Mouse (Mus musculus): ENCODE results near the gene Dennd1a.

Dennd1a gene

DNA sequence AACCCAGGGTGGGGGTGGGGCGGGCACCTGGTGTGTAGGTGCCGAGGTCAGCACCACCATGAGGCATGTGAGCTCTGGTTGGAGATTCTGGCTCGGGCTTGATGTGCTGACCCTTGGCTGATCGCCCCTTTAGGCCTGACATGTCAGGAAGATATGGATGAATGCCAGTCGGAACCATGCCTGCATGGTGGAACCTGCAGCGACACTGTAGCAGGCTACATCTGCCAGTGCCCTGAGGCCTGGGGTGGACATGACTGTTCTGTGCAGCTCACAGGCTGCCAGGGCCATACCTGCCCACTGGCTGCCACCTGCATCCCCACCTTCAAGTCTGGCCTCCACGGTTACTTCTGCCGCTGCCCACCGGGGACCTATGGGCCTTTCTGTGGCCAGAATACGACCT, 497.2 kb downstream of the Dennd1a start:
- no peak for ATAC-seq (ENCODE audit: insufficient number of reproducible peaks, low FRiP score, low TSS enrichment)

DNA sequence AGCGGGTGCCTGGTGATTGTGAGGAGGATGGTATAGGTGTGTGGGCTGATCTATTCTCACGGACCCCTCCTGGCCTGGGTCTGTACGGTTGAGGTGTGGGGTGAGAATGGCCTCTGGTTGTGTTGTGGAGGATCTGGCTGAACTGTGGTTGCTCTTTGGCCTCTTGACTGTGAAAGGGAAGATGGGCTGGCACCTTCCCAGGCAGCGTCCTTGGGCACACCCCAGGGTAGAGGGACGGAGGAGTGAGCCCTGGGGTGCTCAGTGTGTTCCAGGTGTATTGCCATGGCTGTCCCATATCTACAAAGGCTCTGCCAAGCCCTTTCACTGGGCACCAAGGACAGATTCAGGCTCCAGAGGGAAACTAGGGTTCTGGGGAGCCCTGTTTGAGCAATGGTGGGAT, 498.2 kb downstream of the Dennd1a start:
- no peak for ATAC-seq (ENCODE audit: insufficient number of reproducible peaks, low FRiP score, low TSS enrichment)

DNA sequence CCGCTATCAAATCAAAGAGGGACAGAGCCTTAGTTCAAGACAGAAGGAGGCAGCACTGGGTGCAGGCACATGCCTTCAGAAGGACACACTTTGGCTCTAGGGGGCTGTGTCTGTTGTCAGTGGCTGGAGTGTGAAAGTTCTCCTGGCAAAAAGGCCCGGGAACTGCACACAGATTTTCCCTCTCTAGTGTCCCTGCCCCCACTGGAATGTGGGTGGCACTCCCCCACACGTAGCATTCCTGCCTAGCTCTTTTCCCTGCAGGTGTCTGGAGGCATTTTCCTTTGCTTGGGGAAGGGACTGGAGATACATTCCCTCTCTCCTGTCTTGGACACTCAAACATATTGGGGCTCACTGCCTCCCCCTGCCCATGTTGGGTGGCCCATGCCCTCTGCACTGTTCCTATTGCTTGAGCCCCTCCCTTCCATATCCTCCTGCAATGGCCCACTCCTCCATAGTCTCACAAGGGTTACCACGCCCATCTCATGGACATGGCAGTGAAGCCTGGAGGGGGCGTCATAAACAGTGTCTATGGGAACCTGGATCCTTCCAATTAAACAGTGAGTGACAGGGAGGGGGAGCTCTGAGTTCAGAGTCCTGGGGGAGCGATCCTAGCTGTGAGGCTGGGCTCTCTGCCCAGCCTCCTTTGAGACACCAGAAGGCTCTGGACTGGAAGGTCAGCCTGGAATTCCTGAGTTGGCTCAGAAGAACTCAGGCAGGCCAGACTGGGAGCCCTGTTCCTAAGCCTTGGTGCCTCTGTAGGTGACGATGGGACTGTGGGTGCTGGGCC, 498.8 kb downstream of the Dennd1a start:
- ATAC-seq (ENCODE audit: insufficient number of reproducible peaks, low FRiP score, low TSS enrichment): peak; percentile 63

DNA sequence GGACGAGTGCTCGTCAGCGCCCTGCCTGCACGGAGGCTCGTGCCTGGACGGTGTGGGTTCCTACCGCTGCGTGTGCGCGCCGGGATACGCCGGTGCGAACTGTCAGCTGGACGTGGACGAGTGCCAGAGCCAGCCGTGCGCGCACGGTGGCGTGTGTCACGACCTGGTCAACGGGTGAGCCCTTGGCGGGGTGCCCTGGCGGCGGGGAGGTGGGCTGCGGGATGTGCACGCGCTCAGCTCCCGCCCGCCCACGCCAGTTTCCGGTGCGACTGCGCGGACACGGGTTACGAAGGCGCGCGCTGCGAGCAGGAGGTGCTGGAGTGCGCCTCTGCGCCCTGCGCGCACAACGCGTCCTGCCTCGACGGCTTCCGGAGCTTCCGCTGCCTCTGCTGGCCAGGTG, 500.7 kb downstream of the Dennd1a start:
- ATAC-seq (ENCODE audit: insufficient number of reproducible peaks, low FRiP score, low TSS enrichment): no peak

DNA sequence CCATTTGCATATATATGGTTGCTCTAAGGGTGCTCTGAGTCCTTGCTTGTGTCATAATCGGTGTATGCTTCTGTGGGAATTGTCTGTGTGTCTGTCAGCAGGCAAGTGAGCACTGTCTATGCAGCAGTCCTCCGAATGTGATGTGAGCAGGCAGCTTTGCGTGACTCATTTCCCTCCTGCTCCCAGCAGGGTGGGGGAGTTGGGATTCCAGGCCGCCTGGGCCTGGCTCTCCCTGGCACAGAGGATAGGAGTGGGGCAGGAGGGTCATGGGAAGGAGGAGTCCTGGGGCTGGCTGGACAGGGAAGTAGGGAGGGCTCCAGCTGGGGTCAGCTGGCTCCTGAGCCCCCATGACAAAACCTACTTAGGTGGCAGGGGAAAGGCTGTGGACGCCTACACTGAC, 502.7 kb downstream of the Dennd1a start:
- no peak for ATAC-seq (ENCODE audit: insufficient number of reproducible peaks, low FRiP score, low TSS enrichment)

DNA sequence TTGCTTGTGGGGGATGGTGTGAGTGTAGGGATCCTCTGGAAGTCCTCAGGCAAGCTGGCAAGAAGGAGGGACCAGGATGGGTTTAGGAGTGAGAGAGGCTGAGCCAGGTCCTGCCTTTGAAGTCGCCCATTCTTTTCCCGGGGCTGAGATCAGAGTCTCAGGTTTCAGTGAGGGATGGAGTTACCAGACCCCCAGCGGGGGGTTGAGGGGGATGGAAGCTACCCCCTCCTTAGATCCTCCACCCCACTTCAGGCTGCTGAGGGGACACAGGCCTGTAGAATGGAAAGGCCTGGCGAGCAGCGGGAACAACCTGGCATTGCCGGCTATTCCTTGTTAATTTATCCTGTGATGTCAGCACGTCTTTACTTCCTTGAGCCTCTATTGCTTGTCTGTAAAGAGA, 505.2 kb downstream of the Dennd1a start:
- no peak for ATAC-seq (ENCODE audit: insufficient number of reproducible peaks, low FRiP score, low TSS enrichment)

DNA sequence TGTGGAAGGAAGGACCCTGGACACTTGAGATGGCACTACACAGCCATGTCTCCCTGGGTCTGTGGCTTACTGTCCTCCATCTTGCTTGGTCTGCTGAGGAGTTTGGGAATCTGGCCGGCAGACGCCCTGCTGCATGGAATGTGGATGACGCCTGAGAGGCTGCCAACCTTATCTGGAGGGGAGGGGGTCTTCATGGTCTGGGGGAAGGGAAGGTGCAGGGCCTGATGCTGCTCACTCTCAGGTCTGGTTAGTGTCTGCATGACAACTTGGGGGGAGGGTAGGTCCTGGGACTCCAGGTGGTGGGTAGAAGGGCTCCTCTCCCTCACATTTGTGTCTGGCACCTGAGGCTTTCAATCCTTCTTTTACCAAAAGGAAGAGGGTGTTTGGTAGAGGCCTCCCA, 505.8 kb downstream of the Dennd1a start:
- no peak for ATAC-seq (ENCODE audit: insufficient number of reproducible peaks, low FRiP score, low TSS enrichment)

DNA sequence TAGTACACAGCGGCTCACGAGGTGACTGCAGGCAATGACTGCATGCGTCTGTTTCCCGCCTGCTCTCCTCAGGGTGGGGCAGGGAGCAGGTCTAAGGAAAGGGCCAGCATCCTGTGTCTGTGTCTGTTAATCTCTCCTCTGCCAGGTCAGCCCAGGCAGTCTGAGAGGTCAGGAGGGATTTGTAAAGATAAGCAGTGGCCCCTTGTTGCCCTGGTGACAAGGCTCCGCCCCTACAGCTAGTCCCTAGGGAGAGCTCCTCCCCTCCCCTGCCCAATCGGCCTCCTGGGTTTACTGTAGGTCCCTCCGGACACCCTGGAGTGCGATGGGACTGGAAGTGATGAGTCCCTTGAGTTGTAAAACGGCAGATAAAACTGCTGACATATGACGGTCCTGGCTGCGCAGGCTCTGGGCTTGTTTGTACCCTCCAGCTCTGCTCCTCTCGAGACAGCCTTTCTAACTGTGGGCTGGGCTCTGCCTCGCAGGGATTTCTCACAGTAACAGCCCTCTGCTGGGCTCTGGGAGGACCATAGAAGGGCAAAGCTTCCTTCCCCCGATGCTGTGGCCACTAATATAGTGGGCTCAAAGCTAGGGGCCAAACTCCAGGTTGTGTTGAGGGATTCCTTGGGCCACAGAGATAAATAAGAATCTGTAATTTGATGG, 506.8 kb downstream of the Dennd1a start:
- no peak for ATAC-seq (ENCODE audit: insufficient number of reproducible peaks, low FRiP score, low TSS enrichment)

DNA sequence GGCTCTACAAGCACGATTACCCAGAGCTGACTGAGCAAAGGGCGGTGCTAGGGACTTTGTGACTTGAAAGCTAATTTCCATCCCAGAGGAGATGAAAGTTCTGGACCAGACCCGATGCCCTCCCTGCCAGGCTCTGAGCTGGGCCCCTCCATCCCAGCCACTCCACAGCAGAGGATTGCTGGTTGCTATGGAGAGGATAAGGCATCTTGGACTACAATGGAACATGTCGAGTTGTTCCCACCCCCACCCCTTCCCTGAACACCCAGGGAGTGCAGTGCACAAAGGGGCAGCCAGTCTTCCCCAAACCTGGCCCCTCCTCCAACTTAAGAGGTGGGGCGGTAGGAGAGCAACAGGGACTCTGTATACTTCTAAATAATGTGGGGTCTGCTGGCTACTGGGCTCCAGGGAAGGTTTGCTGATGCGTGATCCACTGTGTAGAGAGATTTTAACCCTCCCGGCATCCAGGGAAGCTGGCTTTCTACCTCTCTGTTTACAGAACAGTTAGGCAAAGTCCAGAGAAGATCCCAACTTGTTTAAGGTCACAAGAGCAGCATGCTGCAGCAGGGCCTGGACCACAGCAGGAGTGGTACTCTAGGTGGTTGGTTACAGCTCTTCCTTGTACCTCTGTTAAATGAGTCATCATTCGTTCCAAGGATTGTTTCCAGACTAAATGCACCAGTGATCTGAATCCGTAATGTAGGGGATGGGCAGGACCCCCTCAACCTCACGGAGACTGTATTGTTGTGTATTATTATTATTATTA, 509.1 kb downstream of the Dennd1a start:
- ATAC-seq (ENCODE audit: insufficient number of reproducible peaks, low FRiP score, low TSS enrichment): no peak

DNA sequence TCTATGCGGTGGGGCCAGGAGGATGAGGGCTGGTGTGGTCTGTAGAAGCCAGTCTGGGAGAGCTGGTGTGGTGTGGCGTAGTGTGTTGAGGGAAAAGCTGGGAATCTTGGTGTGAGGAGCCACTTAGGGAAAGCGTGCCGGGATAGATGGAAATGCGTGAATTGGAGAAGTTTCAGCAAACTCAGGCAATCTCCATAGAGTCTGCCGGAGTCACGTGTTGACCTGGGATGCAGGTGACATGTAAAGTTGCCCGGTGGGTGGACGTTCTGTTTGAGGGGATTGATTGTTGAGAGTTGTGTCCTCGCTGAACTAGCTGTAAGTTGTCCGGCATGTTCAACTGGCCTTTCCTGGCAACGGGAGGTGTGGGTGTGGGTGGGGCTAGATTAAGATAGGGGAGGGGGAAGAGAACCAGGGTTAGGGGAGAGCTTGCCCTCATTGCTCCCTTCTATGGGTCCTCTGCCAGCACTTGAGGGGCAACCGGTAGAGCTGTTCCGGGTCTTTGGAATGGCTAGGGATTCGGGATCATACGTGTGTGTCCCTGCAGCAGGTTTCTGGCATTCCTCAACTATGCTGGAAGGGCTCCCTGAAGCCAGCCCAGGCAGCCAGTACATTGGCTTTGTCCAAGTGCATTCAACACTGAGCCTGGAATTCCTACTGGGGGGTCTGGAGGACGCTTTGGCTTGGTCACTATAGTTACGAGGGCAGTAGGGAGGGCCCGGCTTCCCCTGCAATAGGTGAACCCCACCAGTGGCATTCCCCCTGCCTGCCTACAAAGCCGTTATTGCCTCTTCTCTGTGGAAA, 510.4 kb downstream of the Dennd1a start:
- no peak for ATAC-seq (ENCODE audit: insufficient number of reproducible peaks, low FRiP score, low TSS enrichment)

DNA sequence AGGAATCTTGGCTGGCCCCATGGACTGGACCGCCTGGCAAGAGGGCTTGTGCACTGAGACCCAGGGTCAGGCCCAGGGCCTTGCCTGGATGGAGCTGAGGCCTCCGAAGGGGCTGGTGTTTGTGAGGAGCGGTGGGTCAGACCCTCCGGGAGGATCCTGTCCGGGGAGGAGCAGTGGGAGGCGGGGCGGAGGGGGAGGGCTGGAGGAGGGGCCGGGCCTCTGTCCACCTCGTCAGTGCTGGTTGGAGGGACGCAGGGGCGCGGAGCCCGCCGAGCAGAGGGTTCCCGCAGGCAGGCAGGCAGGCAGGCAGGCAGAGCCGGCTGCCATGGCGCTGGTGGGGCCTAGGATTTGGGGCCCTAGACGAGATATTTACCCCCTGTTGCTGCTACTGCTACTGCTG, 511.2 kb downstream of the Dennd1a start, which contains the start of gene Crb2:
Gene Crb2 (plus strand): TSS at position 234 of the 400 bp plus-strand sequence.
- ATAC-seq (ENCODE audit: insufficient number of reproducible peaks, low FRiP score, low TSS enrichment): no peak

DNA sequence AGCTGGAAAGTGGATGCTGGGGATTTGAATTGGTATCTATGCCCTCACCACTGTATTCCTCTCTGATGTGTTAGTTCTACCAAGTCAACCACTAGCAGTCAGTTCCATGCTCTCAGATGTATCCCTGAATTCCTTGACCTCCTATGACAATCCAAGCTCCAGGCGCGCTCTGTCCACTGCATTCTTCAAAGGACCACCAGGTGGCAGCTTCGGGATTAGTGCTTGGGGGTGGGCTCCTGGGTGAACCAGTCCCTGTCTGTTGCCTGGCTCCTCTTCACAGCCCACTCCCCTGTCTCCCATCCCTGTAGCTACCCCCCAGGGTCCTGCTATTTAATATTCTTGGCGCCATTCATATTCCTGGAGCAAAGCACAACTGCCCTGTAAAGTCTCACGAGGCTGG, 512.6 kb downstream of the Dennd1a start:
- ATAC-seq (ENCODE audit: insufficient number of reproducible peaks, low FRiP score, low TSS enrichment): no peak

DNA sequence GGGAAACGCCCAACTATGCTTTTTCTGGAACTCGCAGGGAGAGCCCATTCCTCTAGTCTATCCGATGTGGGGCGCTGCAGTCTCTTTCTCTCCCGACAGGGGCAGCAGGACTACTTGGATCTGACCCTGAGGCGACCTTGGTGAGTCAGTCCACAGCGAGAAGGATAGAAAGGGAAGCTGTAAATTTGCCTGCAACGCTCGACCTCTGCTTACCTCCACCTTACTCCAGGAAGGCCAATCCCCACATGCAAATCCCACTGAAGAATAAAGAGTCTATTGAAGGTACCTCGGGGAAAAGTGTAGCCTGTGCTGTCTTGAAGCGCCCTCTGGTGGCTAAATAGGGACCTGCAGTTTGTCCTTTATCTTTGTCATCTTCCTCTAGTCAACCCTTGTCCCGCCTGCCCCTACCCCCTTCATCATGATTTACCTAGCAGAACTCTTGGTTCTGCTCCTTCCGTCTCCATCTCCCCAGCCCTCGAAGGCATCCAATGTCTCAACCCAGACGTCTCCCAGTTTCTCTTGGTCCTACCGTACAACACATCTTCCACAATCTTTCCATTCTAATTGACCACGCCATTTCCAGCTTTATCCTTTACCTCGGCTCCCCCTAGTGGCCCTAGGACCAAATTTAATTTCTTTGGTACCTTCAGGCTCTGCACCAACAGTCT, 515.4 kb downstream of the Dennd1a start:
- peak; percentile 62 for ATAC-seq (ENCODE audit: insufficient number of reproducible peaks, low FRiP score, low TSS enrichment)

DNA sequence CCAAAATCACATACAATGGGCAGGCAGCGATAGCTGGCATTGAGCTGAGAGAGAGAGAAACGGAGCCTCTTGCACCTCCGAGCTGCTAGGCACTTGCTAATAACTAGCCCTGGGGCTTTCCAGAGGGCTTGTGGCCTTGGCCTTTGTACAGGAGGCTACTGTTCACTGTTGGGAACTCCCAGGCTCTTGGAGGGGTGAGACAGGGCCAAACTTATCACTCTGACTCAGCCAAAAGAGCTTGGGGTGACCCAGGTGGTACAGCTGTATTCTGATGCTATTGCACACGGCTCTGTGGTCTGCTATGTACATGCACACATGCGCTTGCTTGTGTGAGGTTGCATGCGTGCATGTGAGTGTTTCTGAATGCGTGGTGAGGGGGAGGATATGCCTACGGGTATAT, 517.4 kb downstream of the Dennd1a start:
- no peak for ATAC-seq (ENCODE audit: insufficient number of reproducible peaks, low FRiP score, low TSS enrichment)

DNA sequence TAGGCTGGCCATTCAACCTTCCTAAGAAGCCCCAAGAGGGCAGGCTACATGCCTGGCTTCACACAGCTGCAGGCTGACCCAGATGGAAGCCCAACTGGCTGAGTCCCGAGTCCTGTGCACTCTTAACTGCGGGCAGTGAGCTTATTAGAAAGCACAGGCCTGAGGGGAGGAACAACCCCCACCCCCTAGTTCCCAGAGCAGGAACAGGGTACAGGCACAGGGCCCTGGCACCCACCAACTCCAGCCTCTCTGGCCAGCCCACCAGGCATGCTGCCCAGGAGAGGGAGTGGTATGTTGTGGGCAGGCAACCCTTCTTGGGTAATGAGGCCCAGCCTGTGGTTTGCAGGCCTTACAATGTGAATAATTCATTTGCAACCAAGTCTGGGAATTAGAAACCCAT, 518.3 kb downstream of the Dennd1a start:
- ATAC-seq (ENCODE audit: insufficient number of reproducible peaks, low FRiP score, low TSS enrichment): no peak

DNA sequence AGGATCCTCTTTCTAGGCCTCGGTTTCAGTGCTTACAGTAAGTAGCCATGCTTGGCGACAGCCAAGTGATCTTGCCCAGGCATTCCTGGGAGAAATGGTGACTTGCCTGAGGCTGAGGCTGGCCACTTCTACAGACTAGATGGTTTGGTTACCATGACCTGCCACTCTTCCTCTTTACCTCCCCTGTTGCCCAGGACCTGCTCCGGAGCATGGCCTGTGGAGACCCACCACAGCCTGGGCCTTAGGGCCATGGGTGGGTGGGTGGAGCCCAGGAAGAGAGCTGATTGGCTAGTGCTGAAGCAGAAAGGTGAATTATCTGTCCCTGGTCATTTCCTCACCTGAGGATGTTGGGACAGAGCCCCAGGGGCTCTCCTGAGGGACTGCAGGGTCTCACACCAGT, 519.5 kb downstream of the Dennd1a start:
- ATAC-seq (ENCODE audit: insufficient number of reproducible peaks, low FRiP score, low TSS enrichment): no peak

DNA sequence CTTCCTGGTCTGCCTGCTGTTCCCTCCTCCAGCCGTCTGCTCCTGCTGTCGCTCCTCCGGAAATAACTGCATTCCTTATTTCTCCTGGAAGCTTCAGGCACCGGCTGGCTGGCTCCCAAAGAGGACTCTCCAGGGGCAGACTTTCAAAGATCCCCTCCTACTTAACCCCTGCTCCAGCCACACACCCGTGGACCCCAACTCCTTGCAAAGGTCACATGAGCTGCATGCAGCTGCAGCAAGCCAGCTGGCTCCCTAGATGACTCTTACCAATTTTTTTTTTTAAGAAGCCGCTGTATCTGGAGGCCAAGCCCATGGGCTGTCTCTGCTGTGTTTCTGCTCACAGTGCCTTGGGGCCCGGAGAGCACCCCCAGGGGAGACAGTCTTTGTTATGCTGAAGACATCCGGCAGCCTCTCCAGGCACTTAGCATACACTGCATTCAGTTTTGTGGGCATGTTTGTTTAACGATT, 520.1 kb downstream of the Dennd1a start:
- ATAC-seq (ENCODE audit: insufficient number of reproducible peaks, low FRiP score, low TSS enrichment): no peak

DNA sequence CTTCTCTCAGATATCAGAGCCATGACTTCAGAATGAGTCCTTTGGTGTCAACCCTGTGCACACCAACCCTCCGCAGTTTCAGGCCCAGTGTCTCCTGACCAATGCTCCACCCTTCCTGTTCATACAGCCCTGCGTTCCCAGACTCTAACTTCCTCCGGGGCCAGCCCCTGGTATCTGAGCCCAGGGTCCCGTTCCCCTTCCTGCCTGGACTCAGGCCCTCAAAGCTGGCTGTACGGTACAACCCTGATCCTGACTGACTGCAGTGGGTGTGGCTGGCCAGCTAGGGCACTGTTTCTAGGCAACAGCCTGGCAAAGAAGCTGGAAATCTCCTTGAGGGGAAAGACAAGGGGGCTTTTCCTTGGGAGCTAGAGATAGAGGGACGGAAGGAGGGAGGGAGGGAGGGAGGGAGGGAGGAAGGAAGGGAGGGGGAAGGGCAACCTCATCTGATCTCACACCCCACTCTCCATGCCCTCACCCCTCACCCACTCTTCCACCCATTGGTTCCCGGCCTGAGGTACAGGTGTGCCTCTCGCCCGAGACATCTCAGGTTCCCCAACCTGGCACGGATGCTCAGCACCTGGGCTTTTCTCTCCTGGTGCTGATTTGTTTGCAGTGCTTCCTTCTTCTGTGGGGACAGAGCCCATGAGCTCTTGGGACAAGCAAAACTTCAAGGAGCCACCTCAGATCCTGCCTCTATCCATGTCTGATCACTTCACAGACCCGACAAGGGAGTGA, 521.0 kb downstream of the Dennd1a start:
- no peak for ATAC-seq (ENCODE audit: insufficient number of reproducible peaks, low FRiP score, low TSS enrichment)

DNA sequence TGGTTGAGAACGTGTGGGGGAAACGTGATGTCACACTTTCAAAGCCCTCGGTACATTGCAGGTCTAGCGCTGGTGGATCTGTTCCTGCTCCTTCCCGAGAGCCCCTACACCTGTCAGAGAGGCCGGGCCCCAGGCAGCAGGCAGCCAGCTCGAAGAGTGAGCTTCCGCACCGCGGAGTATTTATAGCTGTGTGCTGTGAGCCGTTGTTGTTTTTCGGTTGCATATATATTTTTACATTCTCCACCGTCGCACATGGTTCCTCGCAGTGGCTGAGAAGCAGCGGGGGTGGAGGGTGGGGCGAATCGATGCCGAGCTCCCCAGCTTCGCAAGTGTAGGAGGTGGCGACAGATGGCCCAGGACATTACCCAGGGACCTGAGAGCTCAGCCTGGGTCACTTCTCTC, 522.1 kb downstream of the Dennd1a start:
- ATAC-seq (ENCODE audit: insufficient number of reproducible peaks, low FRiP score, low TSS enrichment): no peak

Measured in cerebellum, adult (tissue).